Comparison of ENCODE assay signal across 27 mouse cellular contexts in the genomic region with DNA sequence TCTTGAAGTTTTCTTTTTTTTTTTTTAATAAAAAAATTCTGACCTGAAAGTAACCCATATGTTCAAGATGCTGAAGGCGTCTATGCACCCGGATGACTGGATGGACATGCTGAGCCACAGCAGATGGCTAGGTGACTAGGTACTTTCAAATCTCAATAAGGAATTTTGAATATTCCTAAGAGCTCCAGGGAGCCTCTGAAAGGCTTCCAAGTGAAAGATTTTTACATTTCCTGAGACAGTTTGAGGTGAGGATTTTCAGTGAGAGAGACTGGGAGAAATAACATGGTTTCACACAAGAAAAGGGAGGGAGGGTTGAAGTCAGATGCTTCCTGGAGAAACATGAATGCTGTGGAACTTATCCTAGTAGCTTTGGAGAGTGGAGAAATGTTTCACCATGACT.
A peak's percentile ranks its signal among the peaks of the same experiment; 100 is the strongest.
DNase-seq lines count a peak whose midpoint lies in the region; ATAC-seq lines count a peak whose summit lies in the region.
"Had no signal": no experiment of that assay in that cellular context is flagged by ENCODE, and none has a peak within 500 bp of the region (broad histone marks: within the 10 kb centered on the region; RNA-seq: fewer than 3 reads in every experiment).

No protein-coding gene starts in this region.

- no peaks in the 10 kb centered on the region for H3K27me3 ChIP-seq in kidney, embryonic 14.5 days (ENCODE audit: control insufficient read depth, insufficient read depth, low read length)
- H3K27me3 ChIP-seq: CH12.LX; embryonic facial prominence, embryonic 13.5 days; hindbrain, embryonic 15.5 days; kidney, embryonic 15.5 days; limb, embryonic 15.5 days; liver, embryonic 13.5 days had no signal

- no peaks in the 10 kb centered on the region for H3K9me3 ChIP-seq in kidney, embryonic 14.5 days (ENCODE audit: control insufficient read depth, low read length)
- H3K9me3 ChIP-seq: embryonic facial prominence, embryonic 13.5 days; forebrain, embryonic 10.5 days; hindbrain, embryonic 10.5 days; hindbrain, embryonic 15.5 days; kidney, embryonic 15.5 days; limb, embryonic 10.5 days; limb, embryonic 15.5 days; liver, embryonic 13.5 days had no signal

- H3K4me1 ChIP-seq in kidney, embryonic 14.5 days (ENCODE audit: control insufficient read depth, insufficient read depth, low read length), result no peaks in the 10 kb centered on the region
- H3K4me1 ChIP-seq: embryonic facial prominence, embryonic 13.5 days; forebrain, embryonic 10.5 days; hindbrain, embryonic 10.5 days; hindbrain, embryonic 15.5 days; kidney, embryonic 15.5 days; limb, embryonic 10.5 days; limb, embryonic 15.5 days; liver, embryonic 13.5 days had no signal

- no peak overlapping the region for H3K4me3 ChIP-seq in kidney, embryonic 14.5 days (ENCODE audit: low read length)
- H3K4me3 ChIP-seq: embryonic facial prominence, embryonic 13.5 days; forebrain, embryonic 10.5 days; hindbrain, embryonic 10.5 days; hindbrain, embryonic 15.5 days; kidney, embryonic 15.5 days; limb, embryonic 10.5 days; limb, embryonic 15.5 days; liver, embryonic 13.5 days had no signal

- WGBS in kidney, embryonic 14.5 days, result 89% methylated on average over 2 of the region's 2 CpGs

- no peak overlapping the region for H3K4me2 ChIP-seq in kidney, embryonic 14.5 days (replicated peaks; ENCODE audit: low read depth, low read length)
- H3K4me2 ChIP-seq: embryonic facial prominence, embryonic 13.5 days; hindbrain, embryonic 15.5 days; kidney, embryonic 15.5 days; limb, embryonic 15.5 days; liver, embryonic 13.5 days had no signal

- no peak overlapping the region for H3K9ac ChIP-seq in kidney, embryonic 14.5 days (ENCODE audit: low read depth, low read length)
- H3K9ac ChIP-seq: embryonic facial prominence, embryonic 13.5 days; hindbrain, embryonic 15.5 days; kidney, embryonic 15.5 days; limb, embryonic 15.5 days; liver, embryonic 13.5 days had no signal

- no peak overlapping the region for H3K27ac ChIP-seq in kidney, embryonic 14.5 days (ENCODE audit: low read depth, low read length)
- H3K27ac ChIP-seq: embryonic facial prominence, embryonic 13.5 days; forebrain, embryonic 10.5 days; hindbrain, embryonic 10.5 days; hindbrain, embryonic 15.5 days; kidney, embryonic 15.5 days; limb, embryonic 10.5 days; limb, embryonic 15.5 days; liver, embryonic 13.5 days had no signal

- DNase-seq in brain, adult 2 months (ENCODE audit: low read depth, low spot score), result peak; percentile 86
- DNase-seq in cerebellum, adult 11-12 months, result peak; percentile 66
- DNase-seq in cerebellum, adult 9-11 months, result peak; percentile 76
- peak; percentile 48 for DNase-seq in telencephalon, adult 2 months (ENCODE audit: low read depth, low spot score)
- DNase-seq in B cell, adult 2 months, result no peak
- DNase-seq: adrenal gland, adult 8-10 months; gastrocnemius, postnatal 10 days; heart, postnatal 14 days; kidney, adult 11 months; kidney, postnatal 25 days; liver, embryonic 13.5 days; lung, adult 18-20 months; lung, postnatal 10 days; midbrain, embryonic 14.5 days; thymus, adult 18-20 months; thymus, postnatal 36 days had no signal

- no peaks in the 10 kb centered on the region for H3K36me3 ChIP-seq in kidney, embryonic 14.5 days (ENCODE audit: control insufficient read depth, insufficient read depth, low read length)
- H3K36me3 ChIP-seq: embryonic facial prominence, embryonic 13.5 days; forebrain, embryonic 10.5 days; hindbrain, embryonic 10.5 days; hindbrain, embryonic 15.5 days; kidney, embryonic 15.5 days; limb, embryonic 10.5 days; limb, embryonic 15.5 days; liver, embryonic 13.5 days had no signal

- ATAC-seq in kidney, embryonic 14.5 days (ENCODE audit: low FRiP score, low TSS enrichment), result no peak
- ATAC-seq: forebrain, embryonic 16.5 days; inflammation-experienced regulatory T-cells, adult 6 months had no signal

Comparison
In these comparisons a context has a peak if more than half of its experiments do, and no peak if none do; other contexts are left out.
1. DNase-seq: peak in brain, adult 2 months (single experiment), cerebellum, adult 11-12 months (single experiment), cerebellum, adult 9-11 months (single experiment) and telencephalon, adult 2 months (single experiment); none in B cell, adult 2 months (0 of 2).